Mouse (Mus musculus) hindbrain, postnatal 0 days (tissue): ENCODE data around the gene Ppp2ca. TPM values are rescaled to one million over a fixed set of nuclear protein-coding genes. Genes with fewer than 3 reads are reported as not detected.
"Not testable (repeated sequence)": the region's sequence is repeated elsewhere in the genome, so short reads cannot be mapped to it uniquely, and the experiment has no call there.

Experiments
- ATAC-seq: fragments of 200-750 bp; cut with Nextera tagmentation; 2 replicates; pipeline ENCODE4 v1.8.0; 2017; ENCODE audit warnings: mild to moderate bottlenecking, moderate TSS enrichment, moderate library complexity
- DNase-seq: peaks from one replicate; pipeline ENCODE4 v3.0.0-alpha.2; 2015; ENCODE audit warnings: low spot score
- H3K27ac ChIP-seq: fragments of 300-500 bp; sonication (generic); 2 replicates; pipeline ENCODE4 v1.5.1; 2014; ENCODE audit warnings: mild to moderate bottlenecking
- H3K27me3 ChIP-seq: fragments of 300-500 bp; sonication (generic); 2 replicates; pipeline ENCODE4 v1.6.1; 2014; ENCODE audit warnings: low read length, mixed read lengths; ENCODE audit not compliant: insufficient read depth
- H3K36me3 ChIP-seq: fragments of 300-500 bp; sonication (generic); 2 replicates; pipeline ENCODE4 v1.6.1; 2014; ENCODE audit warnings: low read length, mixed read lengths; ENCODE audit not compliant: insufficient read depth
- H3K4me1 ChIP-seq: fragments of 300-500 bp; sonication (generic); 2 replicates; pipeline ENCODE4 v1.6.1; 2014; ENCODE audit warnings: antibody characterized with exemption, low read length, mixed read lengths; ENCODE audit not compliant: insufficient read depth
- H3K4me2 ChIP-seq: fragments of 300-500 bp; sonication (generic); 2 replicates; pipeline ENCODE4 v1.6.1; 2014; ENCODE audit warnings: low read depth, mild to moderate bottlenecking, low read length, moderate library complexity, mixed read lengths
- H3K4me3 ChIP-seq: fragments of 300-500 bp; sonication (generic); 2 replicates; pipeline ENCODE4 v1.5.1; 2014; ENCODE audit warnings: low read length
- H3K9ac ChIP-seq: fragments of 300-500 bp; sonication (generic); replicated peaks from 2 replicates; pipeline ENCODE4 v1.6.1; 2014; ENCODE audit warnings: mild to moderate bottlenecking, low read length, moderate library complexity, mixed read lengths
- H3K9me3 ChIP-seq: fragments of 300-500 bp; sonication (generic); 2 replicates; pipeline ENCODE4 v1.6.1; 2016; ENCODE audit warnings: low read length, mixed read lengths
- CTCF ChIP-seq: IDR thresholded peaks from 2 replicates; pipeline ENCODE4 v1.5.1; 2016; ENCODE audit warnings: antibody characterized with exemption, control low read depth, low read depth
- WGBS: fragments of 180-500 bp; shearing (Covaris S2); extraction: QIAGEN DNeasy Blood & Tissue Kit; methylation state at CpG from one replicate; pipeline ENCODE4 v1.1.7; 2014; 5-methylcytosine and 5-hydroxymethylcytosine counted together
- polyA plus RNA-seq: library from polyadenylated mRNA; unstranded; fragments of >200 nt; fragmentation: Nextera tagmentation; extraction: Ambion mirVana; gene quantifications from 2 replicates; pipeline ENCODE4 v1.2.1, GENCODE M21; 2015
- total RNA-seq: library from RNA; depleted of rRNA; stranded (reverse); fragments of >200 nt; gene quantifications from 2 replicates; pipeline ENCODE4 v1.2.3, GENCODE M21; 2014

Gene Ppp2ca
- total and polyA plus RNA-seq, 2 experiments from 2014 or later: 115 to 117 TPM

- Histone ChIP-seq H3K4me2 (no peak overlapping the region), H3K36me3 (peaks cover 5% of the 10 kb centered on the region; the same call in 1 of the 2 replicates), H3K4me3 (no peak overlapping the region), H3K4me1 (no peaks in the 10 kb centered on the region), H3K9me3 (no peaks in the 10 kb centered on the region), H3K27ac (peak overlapping the region; percentile 32; the same call in 1 of the 2 replicates), H3K27me3 (no peaks in the 10 kb centered on the region), H3K9ac (no peak overlapping the region)
- DNase-seq (peak; percentile 18), ATAC-seq (peak; percentile 46; the same call in 1 of the 2 replicates)
- 35% methylated on average over 3 of the region's 3 CpGs for WGBS
- peak; percentile 40 for TF ChIP-seq CTCF
These were observed 30.7 kb downstream of the Ppp2ca start for GRCm38 (mm10) chr11:52129171-52129570.

- H3K27me3 ChIP-seq: no peaks in the 10 kb centered on the region
- H3K4me2 ChIP-seq: no peak overlapping the region
- no peaks in the 10 kb centered on the region for H3K4me1 ChIP-seq
- peak overlapping the region; percentile 32; the same call in 1 of the 2 replicates for H3K27ac ChIP-seq
- no peaks in the 10 kb centered on the region for H3K36me3 ChIP-seq
- ATAC-seq (peak; percentile 19; the same call in 1 of the 2 replicates), DNase-seq (peak; percentile 38)
- no peak overlapping the region for H3K4me3 ChIP-seq
- TF ChIP-seq CTCF: no peak
- H3K9ac ChIP-seq: no peak overlapping the region
- no peaks in the 10 kb centered on the region for H3K9me3 ChIP-seq
- 64% methylated on average over 10 of the region's 10 CpGs for WGBS
These were observed 31.4 kb downstream of the Ppp2ca start for GRCm38 (mm10) chr11:52129621-52130450.

DNA sequence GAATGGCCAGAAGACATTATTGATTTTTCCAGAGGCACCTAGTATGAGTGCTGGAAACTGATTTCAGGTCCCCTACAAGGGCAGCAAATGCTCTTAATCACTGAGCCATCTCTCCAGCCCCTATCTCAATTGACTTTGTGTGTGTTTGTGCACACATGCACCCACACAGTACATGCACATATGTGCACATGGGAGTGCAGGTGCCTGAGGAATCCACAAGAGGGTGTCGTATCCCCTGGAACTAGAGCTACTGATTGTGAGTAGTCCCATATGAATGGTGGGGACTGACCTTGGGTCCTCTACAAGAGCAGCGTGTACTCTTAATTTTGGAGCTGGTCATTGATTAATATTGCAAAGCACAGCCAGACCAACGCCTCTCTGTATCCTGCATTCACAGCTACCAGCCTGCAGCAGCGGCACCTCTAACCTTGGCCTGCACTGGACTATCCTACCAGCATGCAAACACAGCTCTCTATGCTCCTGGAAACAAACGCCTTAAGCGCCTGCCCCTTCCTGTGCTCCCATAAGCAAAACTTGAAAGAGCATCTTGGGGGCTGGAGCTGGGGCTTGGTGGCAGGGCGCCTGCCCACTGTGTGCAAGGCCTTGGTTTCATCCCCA, 32.1 kb downstream of the Ppp2ca start:
- 78% methylated on average over 7 of the region's 7 CpGs for WGBS
- H3K27ac ChIP-seq: peak overlapping the region; percentile 20; the same call in 1 of the 2 replicates
- H3K4me2 ChIP-seq: no peak overlapping the region

GRCm38 (mm10) chr11:52143675-52144074, 45.2 kb downstream of the Ppp2ca start:
- 37% methylated on average over 4 of the region's 4 CpGs for WGBS
- H3K9me3 ChIP-seq, H3K4me1 ChIP-seq, H3K27ac ChIP-seq, H3K4me2 ChIP-seq, H3K27me3 ChIP-seq, H3K9ac ChIP-seq, H3K4me3 ChIP-seq, H3K36me3 ChIP-seq: not testable (repeated sequence)
- ATAC-seq (peak; percentile 88), DNase-seq (peak; percentile 75)
- peak; percentile 82 for TF ChIP-seq CTCF

More for the DNA sequence above, 32.1 kb downstream of the Ppp2ca start:
- no peak overlapping the region for H3K9ac ChIP-seq
- peak; percentile 40 for TF ChIP-seq CTCF
- peaks cover under 1% of the 10 kb centered on the region; the same call in 1 of the 2 replicates for H3K9me3 ChIP-seq
- no peaks in the 10 kb centered on the region for H3K36me3 ChIP-seq
- H3K4me3 ChIP-seq: no peak overlapping the region
- DNase-seq: no peak
- no peaks in the 10 kb centered on the region for H3K27me3 ChIP-seq
- no peaks in the 10 kb centered on the region for H3K4me1 ChIP-seq
- ATAC-seq: no peak; the same call in 1 of the 2 replicates

- not testable (repeated sequence) for H3K27ac ChIP-seq, H3K4me3 ChIP-seq, H3K9me3 ChIP-seq, H3K4me2 ChIP-seq, H3K4me1 ChIP-seq, H3K27me3 ChIP-seq, H3K9ac ChIP-seq, ATAC-seq, H3K36me3 ChIP-seq, DNase-seq
- 67% methylated on average over 1 of the region's 1 CpGs for WGBS
These were observed 46.9 kb downstream of the Ppp2ca start, which contains the start of gene Olfr1373 for GRCm38 (mm10) chr11:52145428-52145827. Gene Olfr1373, minus strand, starts transcription at chr11:52145528.

- Histone ChIP-seq H3K27me3 (no peaks in the 10 kb centered on the region), H3K9ac (no peak overlapping the region), H3K27ac (no peak overlapping the region), H3K4me3 (no peak overlapping the region), H3K36me3 (no peaks in the 10 kb centered on the region), H3K9me3 (no peaks in the 10 kb centered on the region), H3K4me1 (no peaks in the 10 kb centered on the region), H3K4me2 (no peak overlapping the region)
- 38% methylated on average over 10 of the region's 10 CpGs for WGBS
- no peak for TF ChIP-seq CTCF
- no peak for DNase-seq
- ATAC-seq: no peak
These were observed 65.4 kb downstream of the Ppp2ca start for GRCm38 (mm10) chr11:52163926-52164325.

GRCm38 (mm10) chr11:52167126-52167525, 68.6 kb downstream of the Ppp2ca start:
- H3K9ac ChIP-seq: no peak overlapping the region
- no peak overlapping the region for H3K4me3 ChIP-seq
- no peaks in the 10 kb centered on the region for H3K4me1 ChIP-seq
- TF ChIP-seq CTCF: no peak
- DNase-seq (no peak), ATAC-seq (no peak)
- no peaks in the 10 kb centered on the region for H3K27me3 ChIP-seq
- 2% methylated on average over 21 of the region's 21 CpGs for WGBS
- no peak overlapping the region for H3K27ac ChIP-seq
- no peaks in the 10 kb centered on the region for H3K36me3 ChIP-seq
- no peak overlapping the region for H3K4me2 ChIP-seq
- H3K9me3 ChIP-seq: no peaks in the 10 kb centered on the region

DNA sequence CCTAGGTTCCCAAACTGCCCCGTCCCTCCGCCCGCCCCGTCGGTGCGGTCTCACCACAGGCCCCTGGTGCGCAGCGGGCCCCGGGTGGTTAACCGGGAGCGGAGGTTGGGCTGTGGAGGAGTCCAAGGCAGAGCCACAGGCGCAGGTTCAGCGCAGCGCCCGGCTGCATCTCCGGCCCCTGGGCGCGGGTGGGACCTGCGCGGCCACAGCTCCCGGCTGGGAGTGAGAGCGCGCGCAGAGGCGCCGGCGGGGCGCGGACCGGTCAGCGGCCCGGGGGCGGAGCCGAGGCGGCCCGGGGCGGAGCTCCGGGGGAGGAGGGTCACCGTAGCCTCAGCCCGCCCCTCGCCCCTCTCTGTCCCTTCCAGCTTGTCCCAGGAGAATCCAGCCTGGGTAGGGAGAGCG, 69.4 kb downstream of the Ppp2ca start:
- not testable (repeated sequence) for H3K27me3 ChIP-seq, H3K27ac ChIP-seq, ATAC-seq, H3K36me3 ChIP-seq, H3K9ac ChIP-seq, H3K9me3 ChIP-seq, H3K4me1 ChIP-seq
- 3% methylated on average over 32 of the region's 42 CpGs for WGBS
- peak; percentile 16 for DNase-seq
- H3K4me3 ChIP-seq: peak overlapping the region; percentile 36
- H3K4me2 ChIP-seq: peak overlapping the region; percentile 57
